Mouse (Mus musculus): Measurements from ENCODE around the gene Lcat.

DNA sequence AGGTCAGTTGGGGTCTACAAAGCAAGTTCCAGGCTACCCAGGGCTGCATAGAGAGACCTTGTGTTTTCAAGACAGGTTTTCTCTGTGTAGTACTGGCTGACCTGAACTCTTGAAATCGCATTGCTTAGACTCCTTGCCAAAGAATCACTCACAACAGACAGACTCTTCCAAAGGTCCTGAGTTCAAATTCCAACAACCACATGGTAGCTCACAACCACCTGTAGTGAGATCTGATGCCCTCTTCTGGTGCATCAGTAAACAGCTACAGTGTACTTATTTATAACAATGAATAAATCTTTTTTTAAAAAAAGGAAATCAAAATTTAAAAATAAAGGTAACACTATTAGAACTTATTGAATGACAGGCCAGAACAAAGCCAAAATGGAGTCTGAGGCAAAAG, 38.0 kb upstream of the Lcat start:
- TF ChIP-seq CTCF (IDR thresholded peaks at IDR 0.05; ENCODE audit: extremely low read depth, insufficient read depth, insufficient read length, insufficient replicate concordance) (no peak), POLR2A (IDR thresholded peaks at IDR 0.05; ENCODE audit: low read depth, low read length) (no peak)
